Mouse (Mus musculus) c-Kit-negative CD71-positive TER-119-positive erythroid progenitor cells, embryonic 14.5 days (primary cell): ENCODE measurements around the gene Fam174b.

Source experiments
- DNase-seq: peaks from one replicate; pipeline ENCODE4 v3.0.0-alpha.2; 2013; ENCODE audit warnings: low read depth, low spot score

The Fam174b gene

DNA sequence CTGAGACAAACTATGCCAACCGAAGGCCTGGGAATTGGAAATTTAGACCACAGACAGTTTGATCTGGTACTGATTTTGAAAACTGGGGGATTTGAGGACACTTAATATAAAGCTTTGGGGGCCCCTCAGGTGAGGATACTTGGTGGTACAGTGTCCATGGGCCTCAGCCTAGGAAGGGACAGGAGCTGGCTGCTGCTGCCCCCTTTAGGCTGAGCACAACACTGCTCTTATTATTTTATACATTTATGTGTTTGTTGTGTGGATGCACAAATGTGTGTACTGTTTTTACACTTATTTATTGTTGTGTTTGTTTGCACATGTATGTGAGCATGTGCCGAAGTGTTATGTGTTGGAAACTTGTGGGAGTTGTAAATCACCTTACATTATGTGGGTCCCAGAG lies 9.2 kb downstream of the Fam174b start:
- no peak for DNase-seq

DNA sequence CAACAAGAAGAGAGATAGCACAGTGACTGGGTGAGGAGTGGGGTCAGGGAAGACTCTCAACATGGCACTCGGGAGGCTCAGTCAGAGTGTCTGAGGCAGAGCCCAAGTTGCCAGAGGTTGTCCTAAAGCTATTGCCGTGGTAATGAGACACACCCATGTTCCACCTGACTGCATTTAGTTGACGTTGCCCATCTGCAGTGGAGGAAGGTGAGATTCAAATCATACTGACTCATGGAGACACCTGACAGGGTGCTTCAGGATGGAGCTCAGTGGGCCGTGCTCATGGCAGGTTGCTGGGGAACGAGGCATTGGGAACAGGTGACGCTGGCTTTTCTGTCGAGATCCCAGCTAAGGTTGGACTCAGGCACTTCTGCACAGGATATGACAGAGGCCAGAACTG lies 9.9 kb downstream of the Fam174b start:
- no peak for DNase-seq

DNA sequence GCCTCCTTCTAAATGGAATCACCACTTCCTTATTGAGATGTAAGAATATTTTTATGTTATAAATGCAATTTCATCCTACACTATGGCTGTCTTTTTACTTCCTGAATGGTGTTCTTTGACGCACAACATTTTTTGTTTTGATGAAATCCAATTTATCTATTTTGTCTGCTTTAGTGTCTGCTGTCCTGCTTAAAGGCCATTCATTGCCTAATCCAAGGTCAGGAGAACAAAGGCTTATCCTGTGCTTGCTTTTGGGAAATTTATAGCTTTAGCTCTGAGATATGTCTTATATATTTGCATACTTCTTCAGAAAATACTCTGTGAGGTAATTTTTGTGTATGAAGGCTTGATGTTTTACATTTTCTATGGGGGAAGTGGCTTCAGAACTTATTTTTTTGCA lies 13.5 kb downstream of the Fam174b start:
- no peak for DNase-seq

DNA sequence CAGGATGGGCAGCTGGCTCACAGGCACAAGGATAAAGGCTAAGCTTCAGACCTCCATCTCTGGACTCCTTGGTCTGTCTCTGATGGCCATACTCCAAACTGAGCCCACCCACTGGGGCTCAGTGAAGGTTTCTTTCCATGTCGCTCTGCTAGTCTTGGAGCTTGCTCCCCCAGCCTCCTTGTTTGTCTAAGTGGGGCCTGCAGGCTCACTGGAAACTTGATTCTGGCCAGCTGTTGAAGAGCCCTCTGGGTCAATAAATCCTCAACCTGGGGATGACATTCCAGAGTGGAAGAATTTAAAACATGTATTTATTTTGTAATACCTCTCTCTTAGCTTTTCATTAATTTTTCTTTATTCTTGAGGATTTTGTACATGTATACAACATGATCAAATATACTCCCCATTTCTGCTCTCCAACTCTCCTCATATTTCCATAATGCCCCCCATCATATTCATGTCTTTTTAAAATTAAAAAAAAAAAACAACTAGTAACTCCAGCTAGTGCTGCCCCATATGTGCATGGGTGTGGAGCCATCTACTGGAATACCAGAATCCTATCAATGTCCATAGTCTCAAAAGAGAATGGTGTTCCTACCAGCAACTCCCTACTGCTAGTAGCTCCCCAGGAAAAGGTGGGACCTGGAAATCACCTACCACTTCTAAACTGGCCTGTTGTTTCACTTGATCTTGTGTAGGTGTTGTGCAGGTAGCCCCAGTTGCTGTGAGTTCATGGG lies 15.4 kb downstream of the Fam174b start:
- no peak for DNase-seq

DNA sequence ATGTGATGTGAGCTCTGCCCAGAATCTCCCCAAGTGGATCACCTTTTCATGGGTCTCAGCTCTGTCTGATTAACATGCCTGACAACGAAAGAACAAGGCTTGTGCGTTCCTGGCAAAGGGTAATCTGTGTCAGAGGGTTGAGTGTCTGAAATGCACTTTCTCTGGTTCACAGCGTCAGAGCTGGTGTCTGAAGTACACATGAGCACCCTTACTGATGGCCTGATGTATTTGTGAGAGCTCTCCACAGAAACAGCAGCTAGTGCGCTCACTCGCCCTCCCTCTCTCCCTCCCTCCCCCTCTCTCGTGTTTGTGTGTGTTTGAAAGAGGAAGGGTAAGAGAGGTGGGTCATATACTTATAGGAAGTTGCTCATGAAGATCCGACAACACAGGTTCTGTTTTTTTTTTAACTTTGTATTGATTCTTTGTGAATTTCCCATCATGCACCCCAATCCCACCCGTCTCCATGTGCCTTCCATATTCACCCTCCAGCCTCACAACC lies 21.6 kb downstream of the Fam174b start:
- no peak for DNase-seq

DNA sequence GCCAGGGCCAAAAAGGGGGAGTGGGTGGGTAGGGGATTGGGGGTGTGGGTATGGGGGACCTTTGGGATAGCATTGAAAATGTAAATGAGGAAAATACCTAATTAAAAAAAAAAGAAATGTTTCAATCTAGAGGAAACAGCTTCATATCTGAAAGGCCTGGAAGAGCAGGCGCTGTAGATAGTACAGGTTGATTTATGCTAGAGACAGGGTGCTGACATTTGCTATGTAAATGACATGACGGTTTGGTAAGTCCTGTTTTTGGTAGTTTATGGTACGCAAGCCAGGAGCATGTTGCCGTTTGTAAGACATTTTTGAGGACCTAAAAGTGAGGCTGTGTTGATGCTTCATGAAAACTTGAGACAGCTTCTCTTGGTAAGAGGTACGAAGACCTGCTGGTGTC lies 24.6 kb downstream of the Fam174b start:
- DNase-seq: no peak

DNA sequence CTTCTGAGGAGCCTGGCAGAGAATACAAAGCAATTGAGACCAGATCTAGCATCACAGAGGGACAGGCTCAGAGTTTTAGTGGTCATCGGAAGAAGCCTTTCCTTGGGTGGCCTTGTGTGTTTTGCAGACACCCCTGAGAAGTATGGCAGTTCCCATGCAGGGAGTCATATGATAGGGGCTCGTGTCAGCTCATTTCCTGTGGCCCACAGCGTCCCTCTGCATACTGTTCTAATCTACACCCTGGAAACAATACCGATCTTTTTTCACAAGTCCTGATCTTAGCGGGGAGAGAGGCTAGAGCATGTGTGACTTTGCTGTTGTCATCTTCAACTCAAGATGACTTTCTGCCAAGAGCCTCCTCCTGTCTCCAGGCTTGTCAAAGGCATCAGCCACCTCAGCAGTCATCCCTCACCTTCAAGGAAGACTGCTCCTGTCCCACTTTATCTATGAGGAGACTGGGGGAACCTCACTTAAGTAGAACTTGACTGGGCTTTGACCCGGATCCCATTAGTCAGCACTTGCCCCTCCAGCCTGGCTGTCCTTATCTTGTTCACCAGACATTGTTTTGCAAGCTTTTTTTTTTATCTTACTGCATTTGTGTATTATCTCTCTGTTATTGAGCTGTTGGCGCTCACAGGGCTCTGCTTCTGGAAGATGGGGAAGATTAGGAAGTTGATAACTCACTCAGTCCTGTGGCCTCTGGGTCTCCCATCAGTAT lies 25.2 kb downstream of the Fam174b start:
- no peak for DNase-seq

DNA sequence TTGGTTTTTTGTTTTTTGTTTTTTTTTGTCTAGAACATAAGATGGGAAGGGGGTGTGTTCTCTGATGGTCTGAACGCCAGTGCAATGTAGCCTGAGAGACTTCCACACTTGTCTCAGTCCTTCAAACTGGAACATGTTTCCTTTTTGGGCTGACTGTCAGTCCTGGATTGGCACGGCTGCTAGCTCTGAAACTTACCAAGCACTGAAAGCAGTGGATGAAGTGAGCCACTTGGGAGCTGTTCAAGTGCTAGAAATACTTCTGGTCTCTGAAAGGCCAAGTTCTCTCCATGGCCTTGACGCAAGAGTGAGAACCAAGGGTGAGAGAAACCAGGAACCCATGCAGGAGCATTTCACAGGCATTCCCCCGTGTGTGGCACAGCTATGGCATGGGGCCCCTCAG lies 29.1 kb downstream of the Fam174b start:
- DNase-seq: no peak

DNA sequence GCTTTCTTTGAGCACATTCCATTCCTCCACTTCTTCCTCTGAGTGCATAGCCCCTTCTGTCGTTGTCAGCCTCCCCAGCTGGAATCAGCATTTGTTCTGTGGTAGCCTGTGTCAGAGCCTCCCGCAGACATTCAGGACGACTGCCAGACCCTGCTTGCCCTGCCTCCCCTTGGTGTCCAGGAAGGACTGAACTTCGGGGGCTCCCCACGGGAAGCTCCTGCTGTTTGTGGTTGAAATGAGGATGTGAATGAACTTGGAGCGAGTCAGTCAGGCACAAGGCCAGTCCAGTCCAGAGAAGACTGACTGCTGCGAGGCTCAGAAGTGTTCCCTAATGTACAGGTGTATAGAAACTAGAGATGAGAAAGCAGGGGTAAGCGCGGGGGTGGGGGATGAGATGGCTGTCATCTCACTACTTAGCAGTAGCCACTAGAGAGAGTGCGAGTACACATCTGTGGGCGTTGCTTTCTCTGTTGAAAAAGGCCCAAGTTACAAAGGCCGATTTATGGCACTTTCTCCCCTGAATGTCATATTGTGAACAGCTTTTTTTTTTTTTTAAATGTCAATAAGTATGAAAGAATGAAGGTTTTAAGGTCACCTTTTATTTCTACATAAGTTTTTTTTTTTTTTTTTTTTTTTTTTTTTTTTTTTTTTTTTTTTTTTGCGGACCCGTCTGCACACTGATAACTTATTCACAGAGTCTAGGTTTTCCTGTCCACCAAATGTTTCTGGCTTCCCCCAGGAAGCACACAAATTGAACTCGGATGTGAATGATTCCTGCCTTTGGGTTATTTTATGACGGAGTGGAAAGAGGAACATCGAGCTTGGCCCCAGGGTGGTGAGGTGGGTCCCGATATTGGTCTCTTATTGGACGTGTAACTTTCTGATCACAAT lies 31.5 kb downstream of the Fam174b start:
- DNase-seq: no peak

DNA sequence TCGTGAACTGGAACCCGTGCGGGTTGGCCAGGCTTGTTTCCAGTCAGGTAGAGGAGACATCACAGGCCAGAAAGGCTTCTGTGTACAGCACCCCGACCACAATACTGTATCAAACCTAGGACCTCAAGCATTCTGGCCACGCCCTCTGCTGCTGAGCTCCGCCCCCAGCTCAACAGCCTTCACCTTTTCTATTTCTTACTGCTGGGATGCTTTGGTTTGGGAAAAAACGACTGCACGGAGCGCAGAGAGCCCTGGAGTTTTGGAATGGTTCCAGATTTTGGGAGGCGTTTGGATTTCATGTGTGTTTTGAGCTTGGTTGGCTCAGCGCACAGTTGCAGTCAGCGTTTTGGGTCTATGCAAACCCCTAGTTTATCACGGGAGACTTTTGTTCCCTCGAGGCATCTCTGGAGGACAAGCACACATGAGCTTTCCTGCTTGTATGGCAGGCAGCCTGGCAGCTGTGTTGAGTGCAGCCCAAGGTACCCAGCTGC lies 32.2 kb downstream of the Fam174b start:
- DNase-seq: no peak

DNA sequence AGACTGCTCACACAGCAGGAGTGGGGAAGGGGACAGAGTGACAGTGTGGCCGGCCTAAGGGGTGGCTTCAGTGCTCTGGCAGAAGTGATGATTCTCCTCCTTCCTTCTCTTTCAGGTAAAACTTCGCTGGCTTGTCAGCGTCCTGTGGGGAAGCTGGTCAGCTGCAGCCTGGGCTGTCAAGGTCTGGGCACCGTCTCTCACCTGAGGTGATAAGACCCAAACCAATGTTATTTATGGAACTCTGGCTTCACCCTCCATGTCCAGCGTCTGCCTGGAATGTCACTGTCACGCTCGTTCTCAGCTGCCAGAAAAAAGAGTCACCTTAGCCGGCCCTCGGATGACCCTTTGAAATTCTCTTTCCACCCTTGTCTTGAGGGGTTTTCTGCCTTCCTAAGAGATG lies 34.7 kb downstream of the Fam174b start:
- no peak for DNase-seq

DNA sequence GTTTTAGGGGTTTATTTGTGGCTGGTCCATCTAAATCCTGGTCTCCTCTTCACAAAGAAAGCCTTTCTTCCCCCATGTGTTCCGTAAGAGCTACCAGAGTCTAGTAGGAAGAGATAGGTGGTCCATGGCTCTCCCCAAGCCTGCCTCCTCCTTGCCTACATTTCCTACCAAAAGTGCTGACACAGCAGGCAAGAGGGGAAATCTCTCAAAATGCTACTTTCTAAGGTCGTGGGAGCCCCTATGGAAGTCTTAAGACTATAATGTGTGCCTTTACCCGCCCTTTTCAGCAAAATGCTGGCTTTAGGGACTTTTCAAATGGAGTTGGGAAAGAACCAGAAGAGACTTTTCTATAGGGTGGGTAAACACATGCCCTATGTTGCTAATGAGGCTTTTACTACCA lies 37.7 kb downstream of the Fam174b start:
- DNase-seq: no peak

DNA sequence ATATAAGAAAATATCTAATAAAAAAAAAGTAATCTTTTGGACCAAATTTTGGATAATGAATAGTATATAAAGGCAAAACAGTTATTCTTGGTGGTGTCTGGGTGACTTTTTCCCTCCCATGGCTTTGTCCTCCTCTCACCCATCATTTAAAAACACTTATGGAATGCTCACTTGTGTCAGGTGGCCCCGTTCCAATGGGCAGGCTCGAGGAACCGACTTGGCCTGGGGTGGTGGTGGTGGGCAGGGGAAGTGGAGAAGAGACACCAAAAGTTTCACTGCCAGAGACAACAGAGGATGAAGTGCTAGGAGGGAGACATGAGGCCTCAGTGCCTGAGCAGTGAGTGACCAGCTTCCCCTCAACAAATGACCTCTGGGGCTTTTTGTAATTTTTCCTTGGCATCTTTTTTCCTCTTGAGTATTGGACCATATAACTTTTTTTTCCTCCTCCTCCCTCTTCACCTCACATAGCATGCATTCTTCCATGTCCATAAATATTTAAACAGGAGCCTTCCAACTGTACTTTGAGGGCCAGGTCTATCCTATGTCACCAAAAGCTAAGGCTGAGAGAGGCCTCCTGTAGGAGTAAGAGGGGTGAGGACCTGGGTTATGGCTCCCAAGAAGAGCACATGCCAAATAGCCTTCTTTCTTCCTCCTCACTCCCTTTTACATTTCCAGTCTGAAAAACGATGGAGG lies 44.8 kb downstream of the Fam174b start:
- DNase-seq: no peak

DNA sequence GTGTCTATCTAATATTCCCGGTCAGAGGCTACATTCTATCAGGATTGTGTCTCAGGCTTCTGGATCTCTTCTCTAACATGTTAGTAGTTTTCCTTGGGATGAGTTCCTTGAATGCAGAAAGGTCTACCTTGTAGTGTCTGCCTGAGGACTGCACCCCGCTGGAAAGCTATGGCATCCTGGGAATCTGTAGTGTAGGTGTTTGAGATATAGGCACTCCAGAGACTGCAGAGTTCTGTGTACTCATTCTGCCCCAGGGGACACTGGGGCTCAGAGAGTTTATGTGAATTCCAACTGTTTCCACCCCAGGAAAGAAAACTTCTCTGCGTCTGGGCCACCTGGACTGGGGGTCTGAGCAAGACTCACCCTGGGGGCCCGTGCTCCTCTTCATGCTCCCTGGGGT lies 45.7 kb downstream of the Fam174b start:
- no peak for DNase-seq

DNA sequence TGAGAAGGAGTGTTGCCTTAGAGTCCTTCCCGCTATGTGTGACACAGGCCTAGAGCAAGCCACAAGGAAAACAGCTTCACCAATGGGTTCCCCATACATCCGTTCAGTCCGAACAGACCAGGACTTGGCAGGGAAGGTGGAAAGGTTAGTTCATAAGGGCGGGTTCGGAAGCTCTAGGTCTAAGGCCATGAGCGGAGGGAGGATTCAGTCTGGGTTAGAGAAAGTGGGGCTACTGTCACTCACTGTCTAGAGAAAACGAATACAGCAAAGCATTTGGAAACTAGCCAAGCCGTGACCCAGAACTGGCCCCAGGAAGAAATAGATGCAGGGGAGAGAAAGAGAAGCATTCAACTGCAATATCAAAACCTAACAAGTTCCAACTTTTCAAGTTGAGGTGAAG lies 47.4 kb downstream of the Fam174b start:
- DNase-seq: no peak

DNA sequence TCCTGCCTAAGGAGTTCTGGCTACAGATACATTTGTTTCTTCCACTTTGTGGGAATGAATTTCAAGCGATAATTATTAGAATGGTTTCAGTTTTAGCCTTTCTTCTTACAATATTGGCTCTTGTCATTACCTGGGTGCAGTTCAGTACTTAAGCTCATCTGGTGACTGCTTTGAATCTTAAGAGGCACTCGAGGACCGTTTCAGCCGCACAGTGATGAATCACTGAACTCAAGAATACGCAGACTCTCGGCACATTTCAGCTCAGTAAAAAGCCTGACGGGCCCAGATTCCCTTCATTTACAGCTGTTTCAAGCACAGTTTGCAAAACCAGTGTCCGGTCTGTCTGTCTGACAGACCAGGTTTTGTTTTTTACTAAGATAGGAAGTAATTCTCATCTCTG lies 51.0 kb downstream of the Fam174b start:
- DNase-seq: no peak

DNA sequence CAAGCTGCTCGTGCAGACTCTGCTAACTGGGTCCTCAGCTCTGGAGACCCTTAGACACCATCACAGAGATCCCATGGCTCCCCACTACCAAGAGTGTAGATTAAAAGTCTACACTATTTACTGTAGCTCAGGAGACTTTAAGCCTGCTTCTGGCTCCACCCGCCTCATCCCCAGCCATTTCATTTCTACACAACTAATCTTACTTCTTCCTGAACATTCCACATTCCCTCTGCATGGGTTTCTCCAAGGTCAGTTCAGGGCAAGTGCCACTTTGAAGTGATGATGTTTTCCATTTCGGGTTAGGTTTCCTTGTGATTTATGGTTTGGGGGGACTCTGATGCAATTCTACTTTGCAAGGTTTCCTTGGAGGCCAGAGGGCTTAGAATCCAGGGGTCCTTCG lies 52.1 kb downstream of the Fam174b start:
- DNase-seq: no peak

DNA sequence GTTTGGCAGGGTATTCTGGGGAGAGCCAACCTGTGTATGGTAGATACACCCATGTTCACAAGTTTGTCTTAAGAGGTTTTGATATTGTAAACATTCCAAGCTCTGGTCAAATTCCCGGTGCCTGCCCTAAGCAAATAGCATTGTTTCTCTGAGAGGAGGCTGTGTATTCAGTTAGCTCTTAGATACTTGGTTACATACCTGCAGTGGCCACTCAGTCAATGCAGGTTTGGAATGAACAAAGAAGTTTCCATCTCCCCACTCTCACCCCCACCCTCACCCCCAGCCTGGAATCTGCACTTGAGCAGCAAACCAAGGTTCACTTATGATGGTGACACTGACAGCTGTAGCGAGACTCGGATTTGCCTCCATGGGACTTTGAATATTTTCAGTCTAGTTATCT lies 52.5 kb downstream of the Fam174b start:
- DNase-seq: no peak

DNA sequence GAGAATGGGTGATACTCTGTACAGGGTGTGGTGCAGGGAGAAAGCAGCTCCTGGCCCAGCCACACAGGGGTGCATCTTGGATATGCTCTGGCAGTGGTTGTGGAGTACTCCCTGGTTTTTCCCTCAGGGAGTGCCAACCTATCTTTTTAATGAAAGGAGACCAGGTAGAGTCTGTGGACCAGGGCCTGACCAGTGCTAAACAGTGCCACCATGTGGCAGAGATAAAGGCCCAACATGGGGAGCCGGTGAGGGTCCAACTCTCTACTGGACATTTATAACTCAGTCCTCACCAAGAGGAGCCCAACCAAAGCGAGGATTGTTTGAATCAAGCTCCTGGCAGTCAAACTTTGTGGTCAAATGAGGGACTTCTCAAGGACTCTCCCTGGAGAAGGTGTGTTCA lies 69.2 kb downstream of the Fam174b start:
- DNase-seq: no peak

DNA sequence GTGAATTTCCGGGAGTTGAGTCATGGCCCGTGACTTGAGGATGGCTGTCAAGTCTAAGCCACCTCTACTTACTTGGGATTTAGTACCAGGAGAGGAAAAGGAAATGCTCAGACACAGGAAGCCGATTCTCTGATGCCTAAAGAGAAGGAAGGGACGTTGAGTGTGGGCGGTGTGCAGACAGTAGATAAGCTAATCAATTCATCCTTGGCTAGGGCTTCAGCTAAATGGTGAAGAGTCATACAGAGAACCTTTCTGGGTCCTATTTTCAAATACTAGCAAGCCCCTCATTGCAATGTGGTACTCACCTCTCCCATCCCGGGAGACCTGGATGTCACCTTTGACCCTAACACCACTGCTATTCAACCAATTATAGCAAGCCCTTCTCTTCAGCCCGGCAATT lies 71.3 kb downstream of the Fam174b start:
- DNase-seq: no peak

DNA sequence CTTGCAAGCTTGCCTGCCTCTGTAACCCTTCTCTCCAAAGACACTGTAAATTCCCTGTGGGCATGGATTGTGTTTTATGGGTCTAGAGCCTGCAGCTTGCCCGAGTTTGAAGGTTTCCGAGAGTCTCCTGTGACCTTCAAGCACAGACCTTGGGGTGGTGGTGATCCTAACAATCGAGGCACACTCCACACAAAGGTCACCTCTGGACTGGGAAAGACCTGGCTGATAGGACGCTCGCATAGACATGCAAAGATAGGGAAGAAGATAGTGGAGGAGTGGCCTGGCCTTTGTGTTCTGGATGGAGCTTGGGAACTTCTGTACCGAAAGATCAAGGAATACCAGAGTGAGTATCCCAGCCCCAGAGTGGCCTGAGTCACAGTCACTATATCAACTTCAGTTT lies 72.1 kb downstream of the Fam174b start:
- no peak for DNase-seq

DNA sequence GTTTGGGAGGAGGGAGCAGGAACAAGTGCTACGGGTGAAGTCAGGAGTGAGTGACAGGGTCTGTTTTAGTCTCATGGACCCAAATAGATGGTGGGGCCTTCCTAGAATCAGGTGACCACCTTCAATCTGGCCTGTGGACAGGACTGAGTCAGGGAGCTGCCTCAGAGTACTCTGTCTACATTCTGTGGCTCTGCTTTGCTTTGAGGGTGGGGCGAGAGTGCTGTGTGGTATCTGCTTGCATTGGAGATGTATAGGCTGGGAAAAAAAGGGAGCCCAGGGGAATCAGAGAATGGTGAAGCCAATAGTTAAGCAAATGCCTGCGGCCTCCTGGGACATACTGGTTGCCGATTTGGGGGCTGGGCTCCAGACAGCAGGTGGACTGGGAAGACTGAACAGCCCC lies 73.8 kb downstream of the Fam174b start:
- no peak for DNase-seq
